Mouse (Mus musculus) activated CD4-positive, CD25-positive, alpha-beta regulatory T cell, adult 9 weeks (primary cell): Measurements from ENCODE around the gene Pgr15l. TPM values are rescaled to one million over a fixed set of nuclear protein-coding genes. Genes with fewer than 3 reads are reported as not detected.

ENCODE experiments used
- polyA plus RNA-seq: library from polyadenylated mRNA; unstranded; fragments of 100-300 nt; shearing (Covaris generic); gene quantifications from one replicate; pipeline ENCODE4 v1.2.1, GENCODE M21; 2017

The Pgr15l gene
- not detected for polyA plus RNA-seq

GRCm38 (mm10) chrX:97072369-97072768, at the start of gene Pgr15l:
Pgr15l (plus strand) TSS chrX:97072596.

